Mouse (Mus musculus): ENCODE results near the gene Fbxl18.

DNA sequence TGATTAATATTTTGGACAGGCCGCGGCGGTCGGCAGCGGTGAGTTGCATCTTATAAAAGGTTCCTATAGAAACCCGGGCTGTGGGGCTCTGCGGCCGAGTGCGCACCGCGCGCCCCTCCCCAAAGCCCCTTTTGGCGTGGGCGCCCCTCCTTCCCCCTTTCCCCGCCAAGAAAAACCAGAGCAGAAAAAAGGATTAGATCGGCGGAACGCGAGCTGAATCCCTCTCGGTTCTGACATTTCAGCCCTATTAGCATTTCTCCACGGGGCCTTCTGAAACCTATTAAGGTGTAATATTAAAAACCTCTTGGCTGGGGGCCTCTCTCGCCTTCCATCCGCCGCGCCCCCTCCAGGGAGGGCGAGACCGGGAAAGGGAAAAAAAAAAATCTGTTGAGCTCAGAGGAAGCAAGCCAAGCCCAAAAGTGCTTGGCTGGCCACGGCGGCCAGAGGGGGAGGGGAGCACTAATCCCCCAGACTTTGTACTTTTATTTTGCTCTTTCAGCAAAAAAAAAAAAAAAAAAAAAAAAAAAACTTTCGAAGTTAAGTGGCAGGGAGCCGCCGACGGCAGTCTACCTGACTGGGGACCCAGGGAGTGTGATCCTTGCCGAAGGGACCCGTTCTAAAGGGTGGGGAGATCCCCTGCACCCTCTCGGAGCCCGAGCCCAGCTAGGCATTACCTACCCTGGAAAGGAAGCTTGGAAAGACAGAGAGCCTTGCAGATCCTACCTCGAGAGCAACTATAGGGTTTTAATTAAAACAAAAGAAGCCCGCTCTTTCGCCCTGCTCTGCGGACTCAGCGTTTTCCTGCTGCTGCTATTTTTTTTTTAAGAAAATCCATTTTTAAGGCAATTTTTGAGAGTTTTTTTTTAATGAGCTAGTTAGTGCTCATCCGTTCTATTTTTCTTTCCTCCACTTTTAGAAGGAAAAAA is 76.5 kb downstream of the Fbxl18 start:
- TF ChIP-seq CTCF (IDR thresholded peaks at IDR 0.05; ENCODE audit: insufficient read depth, low read length) (no peak), POLR2A (IDR thresholded peaks at IDR 0.05; ENCODE audit: borderline replicate concordance, extremely low read depth, low read depth, low read length) (no peak; the same call in 1 of the 2 replicates)

All from lung, adult 2 months (tissue).